Mouse (Mus musculus) lung, adult 2 months (tissue): ENCODE measurements around the gene Hbb-bh1.

ENCODE experiments used
- CTCF ChIP-seq: fragments of 200-500 bp; IDR thresholded peaks from 2 replicates; pipeline ENCODE4 v1.5.1; 2011; ENCODE audit warnings: mild to moderate bottlenecking, low read length, control low read depth; ENCODE audit not compliant: insufficient read depth
- POLR2A ChIP-seq: fragments of 200-500 bp; IDR thresholded peaks from 2 replicates; pipeline ENCODE4 v1.6.1; 2011; ENCODE audit warnings: low read depth, mild to moderate bottlenecking, control low read depth, low read length, borderline replicate concordance; ENCODE audit errors: extremely low read depth

GRCm38 (mm10) chr7:103824597-103824996 lies 18.4 kb downstream of the Hbb-bh1 start:
- TF ChIP-seq CTCF (no peak), POLR2A (no peak)
